Mouse (Mus musculus): ENCODE results near the gene Slc29a4.

GRCm38 (mm10) chr5:142761326-142761983 lies 69.1 kb downstream of the Slc29a4 start:
- no peak for TF ChIP-seq CTCF (IDR thresholded peaks at IDR 0.05; ENCODE audit: low read depth, low read length)
- TF ChIP-seq POLR2A (IDR thresholded peaks at IDR 0.05; ENCODE audit: borderline replicate concordance, low read depth, low read length), result no peak
